Mouse (Mus musculus): ENCODE data around the gene Dazap2.
"Not testable (repeated sequence)": the region's sequence is repeated elsewhere in the genome, so short reads cannot be mapped to it uniquely, and the experiment has no call there.

Dazap2 gene

GRCm38 (mm10) chr15:100614996-100615824, at the start of gene Dazap2:
Gene Dazap2 (plus strand): TSS chr15:100615349.
- DNase-seq (ENCODE audit: low read depth): peak; percentile 100

- DNase-seq (ENCODE audit: low read depth): no peak
Measured at GRCm38 (mm10) chr15:100566531-100566930, 48.6 kb upstream of the Dazap2 start.

- no peak for DNase-seq (ENCODE audit: low read depth)
Measured at GRCm38 (mm10) chr15:100569239-100569638, 45.9 kb upstream of the Dazap2 start.

- no peak for DNase-seq (ENCODE audit: low read depth)
Measured at GRCm38 (mm10) chr15:100573946-100574345, 41.2 kb upstream of the Dazap2 start.

- DNase-seq (ENCODE audit: low read depth): no peak
Measured at GRCm38 (mm10) chr15:100574378-100574777, 40.8 kb upstream of the Dazap2 start.

GRCm38 (mm10) chr15:100575366-100575765, 39.8 kb upstream of the Dazap2 start:
- no peak for DNase-seq (ENCODE audit: low read depth)

- no peak for DNase-seq (ENCODE audit: low read depth)
Measured at GRCm38 (mm10) chr15:100576392-100576791, 38.8 kb upstream of the Dazap2 start.

GRCm38 (mm10) chr15:100576810-100577209, 38.3 kb upstream of the Dazap2 start:
- DNase-seq (ENCODE audit: low read depth): no peak

- DNase-seq (ENCODE audit: low read depth): no peak
Measured at GRCm38 (mm10) chr15:100577972-100578371, 37.2 kb upstream of the Dazap2 start.

GRCm38 (mm10) chr15:100580108-100580507, 35.0 kb upstream of the Dazap2 start:
- DNase-seq (ENCODE audit: low read depth): no peak

- no peak for DNase-seq (ENCODE audit: low read depth)
Measured at GRCm38 (mm10) chr15:100585931-100586330, 29.2 kb upstream of the Dazap2 start.

GRCm38 (mm10) chr15:100587166-100587565, 28.0 kb upstream of the Dazap2 start:
- no peak for DNase-seq (ENCODE audit: low read depth)

- no peak for DNase-seq (ENCODE audit: low read depth)
Measured at GRCm38 (mm10) chr15:100588297-100588696, 26.9 kb upstream of the Dazap2 start.

- DNase-seq (ENCODE audit: low read depth): no peak
Measured at GRCm38 (mm10) chr15:100590436-100590835, 24.7 kb upstream of the Dazap2 start.

- no peak for DNase-seq (ENCODE audit: low read depth)
Measured at GRCm38 (mm10) chr15:100592817-100593216, 22.3 kb upstream of the Dazap2 start.

- peak; percentile 84 for DNase-seq (ENCODE audit: low read depth)
Measured at GRCm38 (mm10) chr15:100598287-100598882, 16.8 kb upstream of the Dazap2 start.

GRCm38 (mm10) chr15:100598883-100599275, 16.3 kb upstream of the Dazap2 start:
- no peak for DNase-seq (ENCODE audit: low read depth)

GRCm38 (mm10) chr15:100599276-100600046, 15.7 kb upstream of the Dazap2 start, which contains the start of gene Pou6f1:
Gene Pou6f1 (minus strand): TSS chr15:100599984.
- DNase-seq (ENCODE audit: low read depth): no peak

- peak; percentile 91 for DNase-seq (ENCODE audit: low read depth)
Measured at GRCm38 (mm10) chr15:100600047-100600695, 15.0 kb upstream of the Dazap2 start.

GRCm38 (mm10) chr15:100600696-100601272, 14.4 kb upstream of the Dazap2 start:
- DNase-seq (ENCODE audit: low read depth): no peak

- DNase-seq (ENCODE audit: low read depth): no peak
Measured at GRCm38 (mm10) chr15:100601669-100602068, 13.5 kb upstream of the Dazap2 start.

GRCm38 (mm10) chr15:100606677-100607076, 8.5 kb upstream of the Dazap2 start:
- not testable (repeated sequence) for DNase-seq (ENCODE audit: low read depth)

Measured in naive thymus-derived CD4-positive, alpha-beta T cell, adult 2 months (primary cell).